Mouse (Mus musculus): ENCODE results near the gene Pou2f3.

DNA sequence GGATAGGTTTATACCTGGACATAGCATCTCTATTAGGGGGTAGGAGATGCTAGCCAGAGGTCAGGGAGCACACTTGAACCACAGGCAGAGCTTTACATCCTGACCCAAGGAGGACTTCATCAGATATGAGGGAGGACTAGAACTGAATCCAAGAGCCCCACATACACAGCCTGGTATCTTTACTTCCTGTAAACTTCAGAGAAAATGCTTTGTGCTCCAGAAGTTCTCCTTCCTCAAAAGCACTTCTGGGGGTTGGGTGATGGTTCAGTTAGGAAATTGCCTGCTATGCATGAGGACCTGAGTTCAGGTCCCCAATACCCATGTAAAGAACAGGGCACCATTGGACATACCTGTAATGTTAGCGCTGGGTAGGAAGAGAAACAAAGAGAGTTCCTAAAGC, 23.3 kb upstream of the Pou2f3 start:
- TF ChIP-seq CTCF (IDR thresholded peaks at IDR 0.05; ENCODE audit: insufficient read depth, low read length), result no peak
- TF ChIP-seq POLR2A (IDR thresholded peaks at IDR 0.05; ENCODE audit: borderline replicate concordance, extremely low read depth, low read depth, low read length), result no peak
